Mouse (Mus musculus): ENCODE measurements around the gene Ccdc107.

Gene Ccdc107

DNA sequence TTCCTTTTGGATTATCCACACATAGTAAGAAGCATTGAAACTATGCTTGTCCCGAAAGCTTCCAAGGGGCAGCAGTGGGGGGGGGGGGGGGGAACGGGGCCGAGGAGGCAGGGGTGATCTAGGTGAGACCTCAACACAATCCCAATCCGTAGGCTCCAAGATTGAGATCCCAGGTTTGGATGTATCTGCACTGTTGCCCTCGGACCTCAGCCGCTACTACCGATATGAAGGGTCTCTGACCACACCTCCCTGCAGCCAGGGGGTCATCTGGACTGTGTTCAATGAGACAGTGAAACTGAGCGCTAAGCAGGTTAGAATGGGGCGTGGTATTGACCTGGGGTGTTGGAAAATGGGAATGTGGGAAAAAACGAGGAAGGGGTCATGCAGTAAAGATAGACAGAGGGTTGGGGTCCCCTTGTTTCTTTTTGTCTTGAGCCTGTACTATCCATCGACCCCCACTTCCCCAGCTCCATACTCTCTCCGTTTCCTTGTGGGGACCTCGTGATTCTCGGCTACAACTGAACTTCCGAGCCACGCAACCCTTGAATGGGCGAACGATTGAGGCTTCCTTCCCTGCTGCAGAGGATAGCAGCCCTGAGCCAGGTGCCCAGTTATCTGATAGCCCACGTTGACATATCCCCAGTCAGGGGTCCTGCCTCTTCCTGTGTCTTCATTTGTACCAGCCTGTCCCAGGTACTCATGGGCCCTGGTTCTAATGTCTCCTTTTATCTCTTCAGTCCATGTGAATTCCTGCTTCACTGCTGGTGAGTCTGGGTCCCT is 19.2 kb downstream of the Ccdc107 start:
- no peak for DNase-seq (ENCODE audit: low read depth, low spot score)

GRCm38 (mm10) chr4:43512653-43513052 is 20.0 kb downstream of the Ccdc107 start:
- no peak for DNase-seq (ENCODE audit: low read depth, low spot score)

DNA sequence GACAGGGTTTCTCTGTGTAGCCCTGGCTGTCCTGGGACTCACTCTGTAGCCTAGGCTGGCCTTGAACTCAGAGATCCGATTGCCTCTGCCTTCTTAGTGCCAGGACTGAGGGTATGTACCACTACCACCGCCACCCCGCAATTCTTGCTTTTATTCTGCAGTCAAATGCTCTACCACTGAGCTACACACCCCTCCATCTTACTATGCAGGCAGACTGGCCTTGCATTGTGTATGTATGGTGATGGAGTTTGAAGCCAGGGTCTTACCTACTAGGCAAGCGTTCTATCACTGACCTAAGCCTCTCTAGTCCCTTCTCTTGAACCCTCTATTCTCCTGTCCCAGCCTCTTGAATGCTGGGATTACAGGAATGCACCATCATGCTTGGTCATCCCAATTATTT is 20.6 kb downstream of the Ccdc107 start:
- DNase-seq (ENCODE audit: low read depth, low spot score), result no peak

GRCm38 (mm10) chr4:43513791-43514190 is 21.1 kb downstream of the Ccdc107 start:
- DNase-seq (ENCODE audit: low read depth, low spot score), result no peak

- no peak for DNase-seq (ENCODE audit: low read depth, low spot score)
Observed at GRCm38 (mm10) chr4:43515764-43516708, 23.3 kb downstream of the Ccdc107 start.

DNA sequence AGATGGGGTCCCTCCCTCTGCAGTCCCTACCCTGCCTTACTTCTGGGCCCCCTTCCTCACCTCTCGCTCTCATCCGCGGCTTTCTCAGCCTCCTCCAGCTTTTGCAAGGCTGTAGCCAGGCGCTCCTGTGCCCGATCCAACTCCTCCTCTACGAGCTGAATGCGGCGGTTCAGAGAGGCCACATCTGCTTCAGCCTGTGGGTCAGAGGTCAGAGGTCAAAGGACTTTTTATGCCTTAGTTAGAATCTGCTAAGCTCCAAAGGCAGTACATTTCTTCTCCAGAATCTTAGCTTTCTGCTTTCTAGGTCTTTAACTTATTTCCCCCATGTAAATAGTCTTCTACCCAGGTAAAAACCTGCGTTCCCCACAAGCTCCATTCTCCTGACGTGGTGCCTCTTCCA is 26.9 kb downstream of the Ccdc107 start:
- no peak for DNase-seq (ENCODE audit: low read depth, low spot score)

- peak; percentile 58 for DNase-seq (ENCODE audit: low read depth, low spot score)
Observed at GRCm38 (mm10) chr4:43519956-43520355, 27.3 kb downstream of the Ccdc107 start.

- no peak for DNase-seq (ENCODE audit: low read depth, low spot score)
Observed at GRCm38 (mm10) chr4:43527880-43528279, 35.2 kb downstream of the Ccdc107 start.

GRCm38 (mm10) chr4:43528487-43528886 is 35.8 kb downstream of the Ccdc107 start:
- DNase-seq (ENCODE audit: low read depth, low spot score), result no peak

DNA sequence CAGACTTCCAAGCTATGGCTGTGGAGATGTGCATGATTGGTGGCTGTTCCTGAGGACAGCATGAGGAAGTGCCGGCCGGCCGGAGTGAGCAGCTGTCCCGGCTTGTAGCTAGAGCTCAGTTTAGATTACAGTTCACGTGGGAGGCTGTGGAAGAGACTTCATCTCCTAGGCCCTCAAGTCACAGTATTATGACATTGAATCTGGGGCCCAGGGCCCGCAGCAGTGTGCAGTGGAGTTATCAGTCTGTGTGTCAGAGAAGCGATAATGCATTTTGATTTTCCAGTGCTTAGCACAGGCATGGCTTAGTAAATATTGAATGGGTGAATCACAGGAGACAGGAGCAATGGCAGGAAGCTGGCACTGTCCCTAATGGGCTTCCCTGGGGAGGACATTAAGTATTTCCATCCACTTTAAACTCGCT is 37.4 kb downstream of the Ccdc107 start:
- no peak for DNase-seq (ENCODE audit: low read depth, low spot score)

GRCm38 (mm10) chr4:43530581-43530980 is 37.9 kb downstream of the Ccdc107 start:
- peak; percentile 79 for DNase-seq (ENCODE audit: low read depth, low spot score)

DNA sequence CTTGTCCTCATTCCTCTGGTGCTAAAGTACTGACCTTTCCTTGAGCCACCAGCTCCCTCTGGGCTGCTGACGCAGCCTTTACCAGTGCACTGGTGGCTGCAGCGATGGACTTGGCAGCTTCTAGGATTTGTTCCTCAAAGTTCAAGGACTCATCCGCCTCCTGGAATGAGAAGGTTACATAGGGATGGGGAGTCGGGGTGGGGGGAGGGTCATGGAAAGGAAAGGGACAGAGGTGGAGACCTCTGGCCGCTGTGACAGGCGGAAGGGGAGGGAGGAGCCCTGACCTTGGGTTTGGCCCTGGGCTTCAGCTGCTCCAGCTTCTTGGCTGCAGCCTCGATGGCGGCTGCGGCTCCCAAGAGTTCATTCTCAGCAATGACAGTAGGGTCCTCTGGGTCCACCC is 40.6 kb downstream of the Ccdc107 start:
- no peak for DNase-seq (ENCODE audit: low read depth, low spot score)

GRCm38 (mm10) chr4:43535628-43536027 is 42.9 kb downstream of the Ccdc107 start:
- DNase-seq (ENCODE audit: low read depth, low spot score), result no peak

- no peak for DNase-seq (ENCODE audit: low read depth, low spot score)
Observed at GRCm38 (mm10) chr4:43536031-43536430, 43.3 kb downstream of the Ccdc107 start.

DNA sequence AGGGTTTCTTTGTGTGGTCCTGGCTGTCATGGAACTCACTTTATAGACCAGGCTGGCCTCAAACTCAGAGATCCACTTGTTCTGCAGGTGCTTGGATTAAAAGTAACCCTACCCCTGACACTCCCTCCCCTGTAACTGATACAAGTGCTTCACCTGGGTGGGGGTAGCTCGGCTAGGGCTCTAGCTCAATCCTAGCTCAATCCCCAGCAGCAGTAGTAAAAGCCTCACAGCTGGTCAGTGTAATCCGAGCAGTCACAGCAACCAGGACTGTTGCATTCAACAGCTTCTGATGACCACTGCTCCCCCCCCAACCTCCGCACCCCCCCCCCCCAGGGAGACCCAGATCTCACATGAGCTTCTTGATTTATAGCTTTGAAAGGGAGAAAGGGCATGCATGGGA is 49.3 kb downstream of the Ccdc107 start:
- DNase-seq (ENCODE audit: low read depth, low spot score), result no peak

Data from telencephalon, adult 2 months (tissue).